Mouse (Mus musculus) olfactory bulb, adult 2 months (tissue): ENCODE results near the gene Ttll3.

Source experiments
- CTCF ChIP-seq: fragments of 200-500 bp; IDR thresholded peaks from 2 replicates; pipeline ENCODE4 v1.5.1; 2012; ENCODE audit warnings: low read depth, mild to moderate bottlenecking, low read length, moderate library complexity; ENCODE audit not compliant: insufficient read depth
- POLR2A ChIP-seq: fragments of 200-500 bp; IDR thresholded peaks from 2 replicates; pipeline ENCODE4 v1.6.1; 2012; ENCODE audit warnings: mild to moderate bottlenecking, low read depth, low read length, moderate library complexity; ENCODE audit not compliant: insufficient read depth

DNA sequence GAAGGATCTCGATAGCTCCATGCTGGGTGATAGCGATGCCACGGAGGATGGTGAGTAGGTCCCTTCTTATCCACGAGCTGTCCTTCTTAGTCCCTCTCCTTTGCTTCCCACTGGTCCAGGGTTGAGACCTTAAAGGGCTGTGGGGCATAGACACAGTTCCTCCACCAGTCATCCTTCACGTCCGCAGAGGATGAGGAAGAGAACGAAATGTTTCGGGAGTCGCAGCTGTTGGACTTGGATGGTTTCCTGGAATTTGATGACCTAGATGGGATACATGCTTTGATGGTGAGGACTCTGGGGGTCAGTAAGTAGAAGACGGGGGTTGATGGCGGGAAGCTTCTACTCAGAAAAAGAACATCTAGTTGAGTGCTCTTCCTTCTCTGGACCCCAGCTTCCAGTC lies 5.8 kb downstream of the Ttll3 start:
- no peak for TF ChIP-seq CTCF
- no peak for TF ChIP-seq POLR2A
